Mouse (Mus musculus) liver, adult (tissue): ENCODE results near the gene Ifrd1.

Source experiments
- GATA4 ChIP-seq: IDR thresholded peaks from 2 replicates; pipeline ENCODE4 v1.6.1; 2014; ENCODE audit warnings: mild to moderate bottlenecking, low read length; ENCODE audit not compliant: insufficient replicate concordance

Gene Ifrd1

DNA sequence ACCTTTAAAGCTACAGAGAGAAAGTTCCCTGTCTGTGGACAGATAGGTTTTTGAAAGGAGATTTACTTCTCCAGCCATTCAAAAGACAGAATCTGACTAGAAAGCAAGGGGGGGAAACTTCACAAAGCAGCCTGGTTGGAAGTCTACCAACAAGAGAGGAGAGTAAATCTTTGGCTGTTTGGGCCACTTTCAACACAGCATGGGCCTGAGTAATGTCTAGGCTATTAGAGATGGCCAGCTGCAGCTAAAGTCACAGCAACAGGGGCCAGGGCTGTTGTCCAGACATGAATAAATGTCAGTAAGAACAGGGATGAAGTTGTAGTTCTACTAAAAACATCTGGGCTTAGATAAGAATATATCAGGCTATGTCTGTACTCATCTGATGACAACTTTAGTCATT lies 2.0 kb upstream of the Ifrd1 start:
- no peak for TF ChIP-seq GATA4

- no peak for TF ChIP-seq GATA4
These were observed 328 bp downstream of the Ifrd1 start for GRCm38 (mm10) chr12:40247976-40248375.

DNA sequence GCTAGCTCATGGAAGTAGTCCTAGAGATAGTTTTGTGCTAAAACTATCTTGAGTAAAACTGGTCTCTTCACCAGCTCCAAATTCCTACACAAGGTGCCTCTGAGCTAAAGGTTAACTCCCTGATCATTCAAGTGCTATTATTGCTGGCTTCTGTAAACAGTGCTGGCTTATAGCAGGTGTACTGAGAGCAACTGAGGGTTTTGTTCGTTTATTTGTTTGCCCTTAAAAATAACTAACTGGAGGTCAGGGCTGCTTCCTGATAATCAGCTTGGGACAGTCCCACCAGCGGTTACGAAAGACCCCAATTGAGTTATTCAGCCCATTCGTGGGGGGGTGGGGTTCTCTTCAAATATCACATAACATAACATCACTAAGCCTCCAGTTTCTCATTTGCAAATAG lies 920 bp downstream of the Ifrd1 start:
- no peak for TF ChIP-seq GATA4

DNA sequence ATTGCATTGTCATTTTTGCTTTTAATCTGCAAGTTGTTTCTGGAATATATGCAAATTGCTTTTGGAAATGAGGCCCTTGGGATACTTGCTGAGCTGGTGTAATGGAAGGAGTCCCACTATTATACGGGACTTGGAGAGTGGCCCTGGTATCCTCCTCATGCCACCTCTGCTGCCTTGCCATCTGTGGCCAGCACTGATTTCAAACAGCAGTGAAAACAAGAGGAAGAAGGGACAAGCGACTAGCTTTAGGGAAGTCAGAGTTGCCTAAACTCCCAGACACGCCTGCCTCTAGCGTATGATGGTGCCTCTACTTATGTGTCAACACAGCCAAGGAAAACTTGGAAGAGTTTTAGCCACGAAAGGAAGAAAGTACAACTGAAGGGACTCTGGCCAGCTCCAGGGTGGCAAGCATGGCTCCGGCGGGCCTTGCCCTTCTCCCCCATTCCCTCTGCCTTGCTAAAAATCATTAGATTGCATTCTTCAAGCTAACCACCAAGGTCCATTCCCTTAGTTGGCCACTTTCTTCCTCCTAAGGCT lies 2.8 kb downstream of the Ifrd1 start:
- TF ChIP-seq GATA4, result no peak

DNA sequence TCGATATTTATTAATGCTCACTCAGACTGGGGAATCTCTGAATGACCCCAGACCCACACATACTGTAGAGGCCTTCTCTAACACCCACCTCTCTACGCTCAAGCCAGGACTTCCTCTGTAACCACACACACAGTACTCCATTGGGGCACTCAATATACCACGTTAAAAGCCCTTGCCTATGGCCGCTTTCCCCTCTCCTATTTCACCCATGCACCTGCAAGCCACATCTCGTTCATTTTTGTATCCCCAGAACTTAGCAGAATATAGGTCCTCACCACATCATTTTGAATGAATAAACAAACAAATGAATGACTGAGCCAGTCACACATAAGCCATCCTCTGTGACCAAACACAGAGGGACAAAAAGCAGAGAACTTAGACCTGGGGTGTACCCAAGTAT lies 3.4 kb downstream of the Ifrd1 start:
- no peak for TF ChIP-seq GATA4

DNA sequence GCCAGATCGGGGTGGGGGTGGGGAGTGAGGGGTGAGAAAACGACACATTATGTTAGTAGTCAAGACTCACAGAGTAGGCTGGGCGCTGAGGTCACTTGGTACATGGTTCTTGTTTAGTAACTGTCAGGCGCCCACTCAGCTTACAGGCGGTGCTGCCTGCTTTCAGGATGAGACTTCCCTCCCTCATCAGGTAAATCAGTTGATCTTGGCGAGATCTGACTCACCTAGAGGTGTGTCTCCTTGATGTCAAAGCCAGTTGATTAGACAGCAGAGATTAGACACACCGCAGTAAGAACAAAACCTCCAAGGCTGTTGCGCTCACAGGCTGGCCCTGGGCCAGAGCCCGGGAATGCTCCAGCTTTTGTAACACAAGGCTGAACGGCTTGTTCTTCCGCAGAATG lies 4.5 kb downstream of the Ifrd1 start:
- no peak for TF ChIP-seq GATA4

DNA sequence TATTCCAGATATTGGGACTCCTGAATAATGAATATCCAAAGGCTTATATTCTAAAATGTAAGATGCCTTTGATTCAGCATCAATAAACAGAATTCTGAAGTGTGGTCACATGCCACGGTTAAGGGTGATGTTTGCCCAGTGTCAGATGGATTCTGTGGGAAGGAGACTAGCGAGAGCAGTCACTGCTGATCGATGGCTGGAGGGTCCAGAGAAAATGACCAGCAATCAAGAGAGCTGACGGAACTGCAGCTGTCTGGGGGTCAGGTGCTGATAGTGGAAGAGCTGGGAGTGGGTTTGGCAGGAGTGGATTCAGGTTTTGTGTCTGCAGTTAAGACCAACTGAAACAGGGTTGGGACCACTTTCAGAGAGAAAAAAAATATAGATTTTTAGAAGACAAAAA lies 5.1 kb downstream of the Ifrd1 start:
- TF ChIP-seq GATA4, result no peak

DNA sequence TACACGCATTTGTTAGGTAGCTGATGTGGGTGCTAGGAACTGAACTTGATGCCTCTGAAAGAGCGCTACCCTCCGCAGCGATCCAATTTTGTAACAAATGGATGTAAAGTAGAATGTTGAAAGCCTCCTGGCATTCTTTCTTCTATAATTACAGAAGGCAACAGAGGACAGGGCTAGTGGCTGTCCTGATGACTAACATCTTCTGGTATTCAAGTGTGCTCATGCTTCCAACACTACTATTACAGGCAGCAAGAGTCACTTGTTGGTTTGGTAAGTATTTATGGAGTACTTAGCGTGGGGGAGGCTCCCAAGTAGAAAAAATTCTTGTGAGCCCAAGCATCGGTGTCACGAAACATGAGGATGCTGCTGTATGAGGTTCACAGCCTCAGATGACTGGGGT lies 9.1 kb downstream of the Ifrd1 start:
- no peak for TF ChIP-seq GATA4

DNA sequence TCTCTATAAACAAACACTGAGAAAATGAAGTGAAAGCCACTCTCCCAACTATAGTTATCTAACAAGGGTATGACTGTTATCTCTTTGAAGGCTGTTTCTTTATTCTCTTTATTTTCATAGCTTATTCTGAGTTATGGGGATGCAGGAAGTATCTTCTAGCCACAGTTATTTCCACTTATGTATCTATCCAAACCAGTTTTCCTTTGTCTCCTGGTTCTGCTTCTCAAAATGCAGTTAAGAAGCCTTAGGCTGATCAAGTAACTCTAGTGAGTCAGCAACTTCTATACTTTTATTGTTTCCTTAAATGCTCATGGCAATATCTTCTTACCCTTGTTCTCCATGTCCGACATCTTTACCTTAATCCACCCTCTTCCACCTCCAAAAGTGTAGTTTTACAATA lies 16.1 kb downstream of the Ifrd1 start:
- TF ChIP-seq GATA4, result no peak

- TF ChIP-seq GATA4, result no peak
These were observed 16.7 kb downstream of the Ifrd1 start for GRCm38 (mm10) chr12:40231632-40232031.

- no peak for TF ChIP-seq GATA4
These were observed 24.0 kb downstream of the Ifrd1 start for GRCm38 (mm10) chr12:40224171-40224880.

DNA sequence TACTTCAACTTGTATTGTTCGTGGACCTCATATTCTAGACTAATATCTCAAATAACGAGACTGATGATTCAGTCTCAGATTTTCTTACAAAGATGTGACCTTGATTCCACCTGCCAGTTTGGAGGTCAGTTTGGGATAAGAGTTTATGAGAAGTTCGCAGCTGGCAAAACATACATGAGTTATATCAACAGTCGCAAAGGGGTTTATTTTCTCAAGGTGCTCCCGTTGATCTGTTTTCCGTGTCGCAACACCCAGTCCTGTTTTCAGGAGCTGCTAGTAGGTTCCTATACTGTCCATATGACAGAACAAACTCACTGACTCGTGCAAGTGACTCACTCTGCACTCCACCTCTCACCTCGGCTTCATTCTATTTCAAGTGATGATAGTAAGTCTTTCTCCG lies 24.6 kb downstream of the Ifrd1 start:
- no peak for TF ChIP-seq GATA4

GRCm38 (mm10) chr12:40223082-40223619 lies 25.2 kb downstream of the Ifrd1 start:
- TF ChIP-seq GATA4, result peak; percentile 60; the same call in 1 of the 2 replicates

- peak; percentile 60; the same call in 1 of the 2 replicates for TF ChIP-seq GATA4
These were observed 25.8 kb downstream of the Ifrd1 start for GRCm38 (mm10) chr12:40222251-40223081.

DNA sequence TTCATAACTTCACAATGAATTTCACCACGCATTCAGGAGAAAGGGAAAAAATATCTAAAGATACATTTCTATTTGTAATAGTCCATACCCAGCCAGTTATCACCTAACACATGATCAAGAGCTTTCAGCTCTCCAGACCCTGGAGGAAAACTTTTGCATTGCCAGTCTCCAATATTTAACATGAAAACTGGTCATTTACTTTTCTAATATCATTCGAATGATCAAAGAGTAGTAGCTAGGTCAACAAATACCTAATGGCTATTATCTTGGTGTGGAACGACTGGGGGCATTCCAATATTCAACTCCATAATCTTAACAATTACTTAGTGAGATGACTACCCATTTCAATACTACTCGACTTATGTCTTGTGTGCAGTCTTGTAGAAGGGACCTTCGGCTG lies 26.7 kb downstream of the Ifrd1 start:
- TF ChIP-seq GATA4, result no peak

GRCm38 (mm10) chr12:40220896-40221295 lies 27.4 kb downstream of the Ifrd1 start:
- no peak for TF ChIP-seq GATA4
